Mouse (Mus musculus): ENCODE measurements at regions not wholly inside any gene's neighbourhood (a gene's known extent, or its start where the extent isn't known, plus 50 kb on each side); places are given as distances from the start of the nearest gene placed in this dataset.

DNA sequence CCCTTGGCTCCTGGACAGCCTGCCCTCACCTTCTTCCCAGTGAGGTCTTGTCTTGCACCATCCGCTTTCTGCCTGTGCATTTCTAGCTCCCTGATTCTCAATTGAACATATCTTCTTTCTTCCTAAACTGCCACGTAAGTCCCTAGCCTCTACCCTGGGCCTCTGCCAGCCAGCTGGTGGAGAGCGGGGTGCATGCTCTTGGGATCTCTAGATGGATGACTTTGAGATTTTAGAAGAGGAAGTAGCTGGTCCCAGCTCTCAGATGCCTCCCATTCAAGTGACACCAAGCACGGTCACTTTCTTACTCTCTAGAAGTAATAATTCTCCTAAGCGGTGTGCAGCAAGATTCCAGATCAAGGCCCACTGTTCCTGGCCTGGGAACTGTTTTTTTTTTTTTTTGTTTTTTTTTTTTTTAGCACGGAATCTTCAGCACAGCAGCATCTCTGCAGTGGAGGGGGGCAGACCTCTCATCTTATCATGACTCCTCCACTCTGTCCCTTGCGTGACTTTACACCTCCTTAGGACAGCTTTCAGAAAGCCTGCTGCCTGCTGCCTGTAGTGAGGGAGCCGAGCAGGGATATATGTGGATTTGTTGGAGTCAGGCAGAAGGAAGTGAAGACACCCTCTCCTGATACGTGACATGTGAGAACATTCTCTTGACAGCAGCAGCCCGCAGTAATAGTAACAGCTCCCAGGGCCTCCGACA, 453.6 kb upstream of the Zmiz1 start:
- TF ChIP-seq POLR2A (IDR thresholded peaks at IDR 0.05; ENCODE audit: borderline replicate concordance, insufficient read depth, low read length) (no peak), CTCF (IDR thresholded peaks at IDR 0.05; ENCODE audit: borderline replicate concordance, insufficient read depth, low read depth, low read length) (no peak)

All from cerebellum, adult 2 months (tissue).